Mouse (Mus musculus) kidney, embryonic 16.5 days (tissue): ENCODE measurements around the gene Paqr4. TPM values are rescaled to one million over a fixed set of nuclear protein-coding genes. Genes with fewer than 3 reads are reported as not detected.

Experiments
- polyA plus RNA-seq: library from polyadenylated mRNA; unstranded; fragments of >200 nt; fragmentation: Nextera tagmentation; extraction: Ambion mirVana; gene quantifications from 2 replicates; pipeline ENCODE4 v1.2.1, GENCODE M21; 2015

Gene Paqr4
- polyA plus RNA-seq, 1 experiment from 2014 or later: 25.4 TPM

Other genes with a start within 250 kb of the Paqr4 start
- gene Zfp213, start 176.6 kb downstream of the Paqr4 start, polyA plus RNA-seq: 24.1 and 26.5 TPM in 2 replicates
- gene Zfp13, start 141.4 kb downstream of the Paqr4 start, polyA plus RNA-seq: 19.1 and 19.3 TPM in 2 replicates
- 0.26 TPM in 1 of 2 replicates, not detected in the other for gene Zscan10, start 140.0 kb downstream of the Paqr4 start, polyA plus RNA-seq
- gene Mmp25, start 95.6 kb downstream of the Paqr4 start, polyA plus RNA-seq: 1.1 and 1.2 TPM in 2 replicates
- gene Bicdl2, start 80.4 kb downstream of the Paqr4 start, polyA plus RNA-seq: 1.7 and 2.0 TPM in 2 replicates
- 73.4 and 83.7 TPM in 2 replicates for gene Hcfc1r1, start 67.3 kb downstream of the Paqr4 start, polyA plus RNA-seq
- 59.8 and 65.5 TPM in 2 replicates for gene Thoc6, start 67.0 kb downstream of the Paqr4 start, polyA plus RNA-seq
- gene Tnfrsf12a, start 63.4 kb downstream of the Paqr4 start, polyA plus RNA-seq: 28.9 and 31.2 TPM in 2 replicates
- gene Cldn6, start 61.6 kb downstream of the Paqr4 start, polyA plus RNA-seq: 242 and 253 TPM in 2 replicates
- 60.0 and 63.5 TPM in 2 replicates for gene Cldn9, start 56.8 kb downstream of the Paqr4 start, polyA plus RNA-seq
- 0.15 and 0.61 TPM in 2 replicates for gene 1520401A03Rik, start 18.1 kb downstream of the Paqr4 start, polyA plus RNA-seq
- gene Pkmyt1, start 14.5 kb downstream of the Paqr4 start, polyA plus RNA-seq: 53.0 and 56.2 TPM in 2 replicates
- 0.81 and 1.3 TPM in 2 replicates for gene Kremen2, start 5.0 kb upstream of the Paqr4 start, polyA plus RNA-seq
- gene Flywch1, start 30.7 kb upstream of the Paqr4 start, polyA plus RNA-seq: 101 and 104 TPM in 2 replicates
- gene Flywch2, start 45.2 kb upstream of the Paqr4 start, polyA plus RNA-seq: 31.7 and 35.0 TPM in 2 replicates
- 411 and 514 TPM in 2 replicates for gene Srrm2, start 49.7 kb upstream of the Paqr4 start, polyA plus RNA-seq
- gene Elob, start 88.3 kb upstream of the Paqr4 start, polyA plus RNA-seq: 954 and 966 TPM in 2 replicates
- gene Prss33, start 95.2 kb upstream of the Paqr4 start, polyA plus RNA-seq: not detected in 2 replicates
- not detected in 2 replicates for gene Prss32, start 103.0 kb upstream of the Paqr4 start, polyA plus RNA-seq
- 3.5 and 4.1 TPM in 2 replicates for gene Prss41, start 103.3 kb upstream of the Paqr4 start, polyA plus RNA-seq
- gene Prss21, start 127.2 kb upstream of the Paqr4 start, polyA plus RNA-seq: not detected in 2 replicates
- gene Dcpp1, start 140.0 kb upstream of the Paqr4 start, polyA plus RNA-seq: not detected in 2 replicates
- gene Dcpp2, start 140.0 kb upstream of the Paqr4 start, polyA plus RNA-seq: not detected in 2 replicates
- gene Dcpp3, start 176.6 kb upstream of the Paqr4 start, polyA plus RNA-seq: not detected in 2 replicates
- gene Sbp, start 200.8 kb upstream of the Paqr4 start, polyA plus RNA-seq: not detected in 2 replicates
- not detected in 2 replicates for gene Sbpl, start 214.4 kb upstream of the Paqr4 start, polyA plus RNA-seq
- 0.14 and 0.23 TPM in 2 replicates for gene Prss30, start 239.7 kb upstream of the Paqr4 start, polyA plus RNA-seq